Mouse (Mus musculus) embryonic facial prominence, embryonic 11.5 days (tissue): ENCODE results near the gene Sco1. TPM values are rescaled to one million over a fixed set of nuclear protein-coding genes. Genes with fewer than 3 reads are reported as not detected.

Experiments
- ATAC-seq: fragments of 200-750 bp; cut with Nextera tagmentation; replicated peaks from 2 replicates; pipeline ENCODE4 v1.8.0; 2017; ENCODE audit warnings: low read depth; ENCODE audit not compliant: insufficient number of reproducible peaks, low FRiP score, low TSS enrichment
- DNase-seq: peaks from one replicate; pipeline ENCODE4 v3.0.0-alpha.2; 2015; ENCODE audit warnings: low spot score
- H3K27ac ChIP-seq: fragments of 300-500 bp; sonication (generic); replicated peaks from 2 replicates; pipeline ENCODE4 v1.5.1; 2014; ENCODE audit warnings: mild to moderate bottlenecking, low read depth, low read length, control low read depth
- H3K27me3 ChIP-seq: fragments of 300-500 bp; sonication (generic); 2 replicates; pipeline ENCODE4 v1.6.1; 2014; ENCODE audit warnings: mild to moderate bottlenecking, low read length, moderate library complexity, mixed read lengths; ENCODE audit not compliant: control insufficient read depth, insufficient read depth
- H3K36me3 ChIP-seq: fragments of 300-500 bp; sonication (generic); replicated peaks from 2 replicates; pipeline ENCODE4 v1.6.1; 2014; ENCODE audit warnings: low read depth, mild to moderate bottlenecking, low read length, moderate library complexity, mixed read lengths; ENCODE audit not compliant: control insufficient read depth, insufficient read depth
- H3K4me1 ChIP-seq: fragments of 300-500 bp; sonication (generic); 2 replicates; pipeline ENCODE4 v1.6.1; 2014; ENCODE audit warnings: low read length, mixed read lengths; ENCODE audit not compliant: control insufficient read depth, insufficient read depth
- H3K4me2 ChIP-seq: fragments of 300-500 bp; sonication (generic); 2 replicates; pipeline ENCODE4 v1.6.1; 2014; ENCODE audit warnings: low read depth, mild to moderate bottlenecking, control low read depth, low read length, moderate library complexity
- H3K4me3 ChIP-seq: fragments of 300-500 bp; sonication (generic); 2 replicates; pipeline ENCODE4 v1.5.1; 2014; ENCODE audit warnings: low read depth, low read length, control low read depth
- H3K9ac ChIP-seq: fragments of 300-500 bp; sonication (generic); replicated peaks from 2 replicates; pipeline ENCODE4 v1.6.1; 2014; ENCODE audit warnings: mild to moderate bottlenecking, control low read depth, low read length
- H3K9me3 ChIP-seq: fragments of 300-500 bp; sonication (generic); replicated peaks from 2 replicates; pipeline ENCODE4 v1.6.1; 2016; ENCODE audit warnings: mild to moderate bottlenecking, low read length, inconsistent platforms, mixed read lengths; ENCODE audit not compliant: control insufficient read depth
- WGBS: fragments of 180-500 bp; shearing (Covaris S2); extraction: QIAGEN DNeasy Blood & Tissue Kit; methylation state at CpG from one replicate; pipeline ENCODE4 v1.1.7; 2014; 5-methylcytosine and 5-hydroxymethylcytosine counted together
- polyA plus RNA-seq: library from polyadenylated mRNA; unstranded; fragments of >200 nt; fragmentation: Nextera tagmentation; extraction: Ambion mirVana; gene quantifications from 2 replicates; pipeline ENCODE4 v1.2.1, GENCODE M21; 2014

Gene Sco1
- polyA plus RNA-seq, 1 experiment from 2014 or later, result 20.6 TPM

GRCm38 (mm10) chr11:67047199-67047598 lies 5.3 kb upstream of the Sco1 start:
- Histone ChIP-seq H3K36me3 (no peaks in the 10 kb centered on the region), H3K27ac (no peak overlapping the region), H3K27me3 (no peaks in the 10 kb centered on the region), H3K4me1 (no peaks in the 10 kb centered on the region), H3K4me3 (no peak overlapping the region), H3K9me3 (no peaks in the 10 kb centered on the region), H3K4me2 (no peak overlapping the region), H3K9ac (no peak overlapping the region)
- whole genome bisulfite sequencing, result 93% methylated on average over 5 of the region's 5 CpGs
- ATAC-seq (no peak), DNase-seq (no peak)

- no peak for ATAC-seq
- Histone ChIP-seq H3K27me3 (no peaks in the 10 kb centered on the region), H3K4me2 (no peak overlapping the region), H3K4me3 (no peak overlapping the region), H3K9me3 (no peaks in the 10 kb centered on the region), H3K4me1 (no peaks in the 10 kb centered on the region), H3K36me3 (no peaks in the 10 kb centered on the region), H3K9ac (no peak overlapping the region), H3K27ac (no peak overlapping the region)
- WGBS, result 89% methylated on average over 8 of the region's 8 CpGs
- DNase-seq, result no peak
These were observed 4.0 kb upstream of the Sco1 start for GRCm38 (mm10) chr11:67048496-67048895.

- Histone ChIP-seq H3K4me1 (no peaks in the 10 kb centered on the region), H3K27ac (no peak overlapping the region), H3K9ac (no peak overlapping the region), H3K4me2 (no peak overlapping the region), H3K9me3 (no peaks in the 10 kb centered on the region), H3K27me3 (no peaks in the 10 kb centered on the region), H3K36me3 (no peaks in the 10 kb centered on the region), H3K4me3 (no peak overlapping the region)
- 92% methylated on average over 3 of the region's 3 CpGs for WGBS
- ATAC-seq (no peak), DNase-seq (no peak)
These were observed 3.2 kb upstream of the Sco1 start for GRCm38 (mm10) chr11:67049256-67049655.

GRCm38 (mm10) chr11:67051676-67052320 lies 672 bp upstream of the Sco1 start:
- peak overlapping the region; percentile 93 for H3K4me3 ChIP-seq
- peak overlapping the region; percentile 80 for H3K9ac ChIP-seq
- WGBS, result 9% methylated on average over 16 of the region's 16 CpGs
- DNase-seq (no peak), ATAC-seq (0 out of 2 replicates have a peak, but pooled peaks have one; percentile 14)
- no peak overlapping the region for H3K27ac ChIP-seq
- H3K36me3 ChIP-seq, result no peaks in the 10 kb centered on the region
- H3K27me3 ChIP-seq, result no peaks in the 10 kb centered on the region
- H3K4me1 ChIP-seq, result no peaks in the 10 kb centered on the region
- no peaks in the 10 kb centered on the region for H3K9me3 ChIP-seq
- H3K4me2 ChIP-seq, result peak overlapping the region; percentile 71

- Histone ChIP-seq H3K9ac (no peak overlapping the region), H3K9me3 (no peaks in the 10 kb centered on the region), H3K27ac (no peak overlapping the region), H3K4me1 (no peaks in the 10 kb centered on the region), H3K36me3 (peaks cover 3% of the 10 kb centered on the region), H3K4me2 (no peak overlapping the region), H3K27me3 (no peaks in the 10 kb centered on the region), H3K4me3 (no peak overlapping the region)
- DNase-seq (no peak), ATAC-seq (no peak)
- WGBS, result 90% methylated on average over 8 of the region's 8 CpGs
These were observed 2.4 kb downstream of the Sco1 start for GRCm38 (mm10) chr11:67054754-67055365.

- Histone ChIP-seq H3K9me3 (no peaks in the 10 kb centered on the region), H3K27me3 (no peaks in the 10 kb centered on the region), H3K4me3 (no peak overlapping the region), H3K36me3 (peaks cover 3% of the 10 kb centered on the region), H3K4me2 (no peak overlapping the region), H3K9ac (no peak overlapping the region), H3K27ac (no peak overlapping the region), H3K4me1 (no peaks in the 10 kb centered on the region)
- WGBS, result 90% methylated on average over 2 of the region's 2 CpGs
- ATAC-seq, result no peak
- no peak for DNase-seq
These were observed 8.8 kb downstream of the Sco1 start for GRCm38 (mm10) chr11:67061311-67061710.

GRCm38 (mm10) chr11:67062726-67063125 lies 10.3 kb downstream of the Sco1 start:
- Histone ChIP-seq H3K36me3 (no peaks in the 10 kb centered on the region; the same call in none of the 2 replicates), H3K9ac (no peak overlapping the region), H3K9me3 (no peaks in the 10 kb centered on the region), H3K27me3 (no peaks in the 10 kb centered on the region), H3K27ac (no peak overlapping the region), H3K4me3 (no peak overlapping the region), H3K4me1 (no peaks in the 10 kb centered on the region), H3K4me2 (no peak overlapping the region)
- DNase-seq (no peak), ATAC-seq (no peak)
- 93% methylated on average over 3 of the region's 3 CpGs for WGBS

- no peaks in the 10 kb centered on the region; the same call in 1 of the 2 replicates for H3K36me3 ChIP-seq
- no peaks in the 10 kb centered on the region for H3K27me3 ChIP-seq
- no peaks in the 10 kb centered on the region for H3K4me1 ChIP-seq
- H3K9ac ChIP-seq, result no peak overlapping the region
- H3K4me3 ChIP-seq, result no peak overlapping the region
- no peak overlapping the region for H3K27ac ChIP-seq
- ATAC-seq, result no peak
- H3K4me2 ChIP-seq, result no peak overlapping the region
- H3K9me3 ChIP-seq, result no peaks in the 10 kb centered on the region
- WGBS, result 93% methylated on average over 3 of the region's 3 CpGs
- DNase-seq, result no peak
These were observed 15.3 kb downstream of the Sco1 start for GRCm38 (mm10) chr11:67067741-67068140.
